Mouse (Mus musculus) MEL (cell line): ENCODE results near the gene Pdgfra. TPM values are rescaled to one million over a fixed set of nuclear protein-coding genes. Genes with fewer than 3 reads are reported as not detected.

Source experiments
- DNase-seq: peaks from one replicate; pipeline ENCODE4 v3.0.0; 2011; ENCODE audit warnings: low read depth, low spot score
- H3K27ac ChIP-seq: 2 replicates; pipeline ENCODE4 v1.5.1; 2012; ENCODE audit warnings: low read depth, mild to moderate bottlenecking, control low read depth, low read length, moderate library complexity; ENCODE audit not compliant: control insufficient read depth
- H3K27me3 ChIP-seq, 2 experiments: fragments of 150-350 bp in 1 of 2; sonication (generic) in 1 of 2; 2 replicates each; pipeline ENCODE4 v1.6.1; 2012; ENCODE audit warnings: low read length in 2 of 2, mild to moderate bottlenecking in 2 of 2, improper control_type of control experiment in 1 of 2, moderate library complexity in 1 of 2; ENCODE audit not compliant: insufficient read depth in 2 of 2, control insufficient read depth in 1 of 2
- H3K36me3 ChIP-seq, 2 experiments: 2 replicates each; pipeline ENCODE4 v1.6.1; 2012 to 2014; ENCODE audit warnings: low read length in 2 of 2, improper control_type of control experiment in 1 of 2, inconsistent platforms in 1 of 2, mild to moderate bottlenecking in 1 of 2; ENCODE audit not compliant: insufficient read depth in 2 of 2, control insufficient read depth in 1 of 2
- H3K4me1 ChIP-seq, 2 experiments: fragments of 150-350 bp in 1 of 2; sonication (generic) in 1 of 2; 2 replicates each; pipeline ENCODE4 v1.6.1; 2012; ENCODE audit warnings: low read length in 2 of 2, improper control_type of control experiment in 1 of 2, mild to moderate bottlenecking in 1 of 2; ENCODE audit not compliant: insufficient read depth in 2 of 2, control insufficient read depth in 1 of 2
- H3K4me3 ChIP-seq, 2 experiments: fragments of 150-350 bp in 1 of 2; sonication (generic) in 1 of 2; 2 replicates each; pipeline ENCODE4 v1.5.1; 2012; ENCODE audit warnings: low read depth in 2 of 2, low read length in 2 of 2, mild to moderate bottlenecking in 2 of 2, moderate library complexity in 2 of 2, control low read depth in 1 of 2, improper control_type of control experiment in 1 of 2; ENCODE audit not compliant: control insufficient read depth in 1 of 2, insufficient read depth in 1 of 2
- H3K79me2 ChIP-seq: 2 replicates; pipeline ENCODE4 v1.6.1; 2012; ENCODE audit warnings: mild to moderate bottlenecking, low read length, moderate library complexity; ENCODE audit not compliant: control insufficient read depth, poor library complexity, insufficient read depth
- H3K9ac ChIP-seq: 2 replicates; pipeline ENCODE4 v1.6.1; 2012; ENCODE audit warnings: low read depth, mild to moderate bottlenecking, control low read depth, low read length, moderate library complexity; ENCODE audit not compliant: control insufficient read depth, poor library complexity, severe bottlenecking
- H3K9me3 ChIP-seq: fragments of 150-350 bp; sonication (generic); replicated peaks from 2 replicates; pipeline ENCODE4 v1.6.1; 2012; ENCODE audit warnings: mild to moderate bottlenecking, low read length, improper control_type of control experiment, moderate library complexity; ENCODE audit not compliant: insufficient read depth
- BHLHE40 ChIP-seq: IDR thresholded peaks from 2 replicates; pipeline ENCODE4 v1.6.1; 2012; ENCODE audit warnings: low read depth, mild to moderate bottlenecking, inconsistent platforms, low read length, improper control_type of control experiment, borderline replicate concordance
- CHD1 ChIP-seq: IDR thresholded peaks from 2 replicates; pipeline ENCODE4 v1.6.1; 2012; ENCODE audit warnings: low read depth, mild to moderate bottlenecking, inconsistent platforms, low read length, improper control_type of control experiment
- CTCF ChIP-seq, 3 experiments: IDR thresholded peaks in 2 of 3; conservative IDR thresholded peaks in 1 of 3; 2 replicates each; pipeline ENCODE4 v1.5.1; 2011 to 2012; ENCODE audit warnings: low read length in 3 of 3, low read depth in 2 of 3, mild to moderate bottlenecking in 2 of 3, improper control_type of control experiment in 1 of 3, inconsistent platforms in 1 of 3, mixed read lengths in 1 of 3, moderate library complexity in 1 of 3; ENCODE audit not compliant: control insufficient read depth in 1 of 3, insufficient read depth in 1 of 3, poor library complexity in 1 of 3, severe bottlenecking in 1 of 3
- E2F4 ChIP-seq: IDR thresholded peaks from 2 replicates; pipeline ENCODE4 v1.6.1; 2011; ENCODE audit warnings: low read depth, low read length, improper control_type of control experiment, borderline replicate concordance
- ELF1 ChIP-seq: IDR thresholded peaks from 2 replicates; pipeline ENCODE4 v1.6.1; 2014; ENCODE audit warnings: low read depth, mild to moderate bottlenecking, inconsistent platforms, low read length, improper control_type of control experiment, moderate library complexity
- EP300 ChIP-seq, 2 experiments: IDR thresholded peaks; 2 replicates each; pipeline ENCODE4 v1.6.1; 2011; ENCODE audit warnings: improper control_type of control experiment in 2 of 2, low read length in 2 of 2, low read depth in 1 of 2, mild to moderate bottlenecking in 1 of 2
- ETS1 ChIP-seq: IDR thresholded peaks from 2 replicates; pipeline ENCODE4 v1.6.1; 2012; ENCODE audit warnings: low read depth, mild to moderate bottlenecking, inconsistent platforms, low read length, improper control_type of control experiment, moderate library complexity
- GABPA ChIP-seq: IDR thresholded peaks from 2 replicates; pipeline ENCODE4 v1.6.1; 2012; ENCODE audit warnings: low read depth, mild to moderate bottlenecking, inconsistent platforms, low read length, improper control_type of control experiment, moderate library complexity
- GATA1 ChIP-seq: IDR thresholded peaks from 2 replicates; pipeline ENCODE4 v1.6.1; 2011; ENCODE audit warnings: low read depth, low read length, improper control_type of control experiment
- JUND ChIP-seq: IDR thresholded peaks from 2 replicates; pipeline ENCODE4 v1.6.1; 2011; ENCODE audit warnings: low read depth, mild to moderate bottlenecking, improper control_type of control experiment, low read length
- KAT2A ChIP-seq: conservative IDR thresholded peaks from 2 replicates; pipeline ENCODE4 v1.6.1; 2012; ENCODE audit warnings: low read depth, low read length, improper control_type of control experiment, inconsistent platforms
- MAFK ChIP-seq: IDR thresholded peaks from 2 replicates; pipeline ENCODE4 v1.6.1; 2011; ENCODE audit warnings: low read depth, mild to moderate bottlenecking, low read length, improper control_type of control experiment, borderline replicate concordance
- MXI1 ChIP-seq: IDR thresholded peaks from 2 replicates; pipeline ENCODE4 v1.6.1; 2011; ENCODE audit warnings: mild to moderate bottlenecking, low read depth, low read length, improper control_type of control experiment
- NELFE ChIP-seq: IDR thresholded peaks from 2 replicates; pipeline ENCODE4 v1.6.1; 2011; ENCODE audit warnings: low read depth, low read length, improper control_type of control experiment
- NRF1 ChIP-seq: IDR thresholded peaks from 2 replicates; pipeline ENCODE4 v1.6.1; 2014; ENCODE audit warnings: low read depth, mild to moderate bottlenecking, inconsistent platforms, low read length, improper control_type of control experiment, moderate library complexity; ENCODE audit not compliant: poor library complexity, insufficient read depth, severe bottlenecking
- POLR2AphosphoS5 ChIP-seq: IDR thresholded peaks from 2 replicates; pipeline ENCODE4 v1.6.1; 2012; ENCODE audit warnings: low read depth, borderline replicate concordance, mild to moderate bottlenecking, inconsistent platforms, low read length, moderate library complexity, mixed read lengths
- RCOR1 ChIP-seq: IDR thresholded peaks from 2 replicates; pipeline ENCODE4 v1.6.1; 2012; ENCODE audit warnings: low read depth, mild to moderate bottlenecking, inconsistent platforms, low read length, improper control_type of control experiment
- SMC3 ChIP-seq: IDR thresholded peaks from 2 replicates; pipeline ENCODE4 v1.6.1; 2011; ENCODE audit warnings: low read depth, low read length, improper control_type of control experiment
- TAL1 ChIP-seq: IDR thresholded peaks from 2 replicates; pipeline ENCODE4 v1.6.1; 2012; ENCODE audit warnings: mild to moderate bottlenecking, inconsistent platforms, low read length, moderate library complexity, mixed read lengths
- TBP ChIP-seq: IDR thresholded peaks from 2 replicates; pipeline ENCODE4 v1.8.0; 2011; ENCODE audit warnings: low read depth, low read length, improper control_type of control experiment
- UBTF ChIP-seq: IDR thresholded peaks from 2 replicates; pipeline ENCODE4 v1.6.1; 2012; ENCODE audit warnings: low read depth, mild to moderate bottlenecking, inconsistent platforms, low read length, improper control_type of control experiment, moderate library complexity, borderline replicate concordance; ENCODE audit not compliant: insufficient read depth
- ZKSCAN1 ChIP-seq: IDR thresholded peaks from 2 replicates; pipeline ENCODE4 v1.6.1; 2012; ENCODE audit warnings: low read depth, mild to moderate bottlenecking, inconsistent platforms, low read length, improper control_type of control experiment, moderate library complexity
- ZNF384 ChIP-seq: IDR thresholded peaks from 2 replicates; pipeline ENCODE4 v1.6.1; 2012; ENCODE audit warnings: low read depth, mild to moderate bottlenecking, inconsistent platforms, low read length, improper control_type of control experiment
- polyA plus RNA-seq, 2 experiments: library from polyadenylated mRNA; stranded (reverse) in 1 of 2; unstranded in 1 of 2; fragments of >175 nt in 1 of 2; fragments of >200 nt in 1 of 2; gene quantifications; 2 replicates each; pipeline versions ENCODE4 v1.2.1 to v1.2.4; 2012; ENCODE audit warnings: low replicate concordance in 2 of 2, low read depth in 1 of 2; ENCODE audit not compliant: insufficient read length in 2 of 2, insufficient read depth in 1 of 2, missing spikeins in 1 of 2
- total RNA-seq: library from RNA; depleted of rRNA; stranded (reverse); fragments of 300-350 nt; gene quantifications from 2 replicates; pipeline ENCODE4 v1.2.3, GENCODE M21; 2012

Gene Pdgfra
- total and polyA plus RNA-seq, 3 experiments, result 0.07 TPM; not detected in 2

GRCm38 (mm10) chr5:75184112-75184511 is 32.0 kb downstream of the Pdgfra start:
- H3K9ac ChIP-seq, result no peak overlapping the region
- TF ChIP-seq SMC3, result no peak
- TF ChIP-seq CTCF (IDR thresholded peaks at IDR 0.05 in 2 of 3, conservative IDR thresholded peaks at IDR 0.05 in 1 of 3; ENCODE audit: control insufficient read depth in 1 of 3, insufficient read depth in 1 of 3, low read depth in 2 of 3, low read length in 3 of 3, poor library complexity in 1 of 3, severe bottlenecking in 1 of 3), result no peak
- TF ChIP-seq TBP, result no peak
- no peak for TF ChIP-seq ZNF384
- no peak for TF ChIP-seq MXI1
- no peak for TF ChIP-seq RCOR1
- no peak for TF ChIP-seq ELF1
- TF ChIP-seq BHLHE40, result no peak
- no peak for TF ChIP-seq GABPA
- TF ChIP-seq EP300 (IDR thresholded peaks at IDR 0.05; ENCODE audit: low read depth in 1 of 2, low read length in 2 of 2), result no peak
- TF ChIP-seq GATA1, result no peak
- no peak for TF ChIP-seq TAL1
- H3K79me2 ChIP-seq, result no peaks in the 10 kb centered on the region
- H3K4me3 ChIP-seq, result no peak overlapping the region
- H3K27me3 ChIP-seq, result peaks cover 3 to 5% of the 10 kb centered on the region in 2 experiments; a peak in 3 of 4 replicates
- H3K4me1 ChIP-seq, result no peaks in the 10 kb centered on the region
- DNase-seq, result no peak
- H3K27ac ChIP-seq, result no peak overlapping the region
- no peaks in the 10 kb centered on the region for H3K9me3 ChIP-seq
- no peaks in the 10 kb centered on the region for H3K36me3 ChIP-seq

GRCm38 (mm10) chr5:75184693-75185235 is 32.7 kb downstream of the Pdgfra start:
- Histone ChIP-seq H3K36me3 (no peaks in the 10 kb centered on the region), H3K79me2 (no peaks in the 10 kb centered on the region), H3K4me3 (no peak overlapping the region), H3K27ac (no peak overlapping the region), H3K27me3 (peaks cover 3 to 5% of the 10 kb centered on the region in 2 experiments; a peak in 3 of 4 replicates), H3K9me3 (no peaks in the 10 kb centered on the region), H3K9ac (no peak overlapping the region), H3K4me1 (no peaks in the 10 kb centered on the region)
- TF ChIP-seq ZNF384 (no peak), MAFK (no peak), TBP (no peak), KAT2A (no peak), ZKSCAN1 (no peak)
- no peak for DNase-seq

DNA sequence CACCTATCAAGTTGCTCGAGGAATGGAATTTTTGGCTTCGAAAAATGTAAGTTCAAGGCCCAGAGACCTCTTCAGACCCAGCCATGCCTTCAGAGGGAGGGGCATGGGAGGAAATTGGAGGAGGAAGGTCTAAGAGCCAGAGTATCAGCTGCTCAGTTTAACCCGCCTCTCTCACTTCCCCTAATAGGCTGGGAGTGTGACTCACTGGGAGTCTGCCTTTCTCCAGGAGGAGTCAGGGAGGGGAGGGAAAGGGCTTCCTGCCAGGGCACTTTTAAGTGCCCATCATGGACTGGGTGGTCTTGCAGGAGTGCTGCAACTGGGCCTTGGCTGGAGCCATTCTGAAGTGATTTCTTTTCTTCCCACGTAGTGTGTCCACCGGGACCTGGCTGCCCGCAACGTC is 33.5 kb downstream of the Pdgfra start:
- DNase-seq, result peak; percentile 17
- Histone ChIP-seq H3K9ac (no peak overlapping the region), H3K4me3 (no peak overlapping the region), H3K9me3 (no peaks in the 10 kb centered on the region), H3K79me2 (no peaks in the 10 kb centered on the region), H3K27ac (no peak overlapping the region), H3K36me3 (no peaks in the 10 kb centered on the region), H3K27me3 (peaks cover 0 to 5% of the 10 kb centered on the region in 2 experiments; a peak in 3 of 4 replicates), H3K4me1 (no peaks in the 10 kb centered on the region)
- TF ChIP-seq CHD1 (no peak), POLR2AphosphoS5 (no peak), NELFE (no peak), BHLHE40 (no peak), KAT2A (no peak), JUND (no peak), NRF1 (no peak), CTCF (IDR thresholded peaks at IDR 0.05 in 2 of 3, conservative IDR thresholded peaks at IDR 0.05 in 1 of 3; ENCODE audit: control insufficient read depth in 1 of 3, insufficient read depth in 1 of 3, low read depth in 2 of 3, low read length in 3 of 3, poor library complexity in 1 of 3, severe bottlenecking in 1 of 3) (no peak), E2F4 (no peak), ETS1 (no peak), UBTF (no peak), MXI1 (no peak)
